Mouse (Mus musculus) layer of hippocampus, adult 2 months (tissue): ENCODE measurements around the gene Nubp2. TPM values are rescaled to one million over a fixed set of nuclear protein-coding genes. Genes with fewer than 3 reads are reported as not detected.

Experiments
- DNase-seq, 2 experiments: peaks; one replicate each; pipeline ENCODE4 v3.0.0; 2022; ENCODE audit warnings: low spot score in 2 of 2
- H3K27ac ChIP-seq: fragments of 200-600 bp; 2 replicates; pipeline ENCODE4 v1.8.1; 2022
- H3K4me3 ChIP-seq: fragments of 200-600 bp; 2 replicates; pipeline ENCODE4 v1.8.1; 2022; ENCODE audit warnings: mild to moderate bottlenecking
- CTCF ChIP-seq: fragments of 200-600 bp; conservative IDR thresholded peaks from 2 replicates; pipeline ENCODE4 v1.8.1; 2022; ENCODE audit warnings: antibody characterized with exemption, mild to moderate bottlenecking, moderate library complexity
- total RNA-seq, 2 experiments: library from RNA; stranded (reverse); gene quantifications; 2 replicates each; pipeline ENCODE4 v1.2.3; 2021

Gene Nubp2
- total RNA-seq, 2 experiments from 2014 or later, result 34.3 to 35.8 TPM

GRCm38 (mm10) chr17:24874405-24874745 is 11.8 kb downstream of the Nubp2 start:
- TF ChIP-seq CTCF, result no peak
- H3K27ac ChIP-seq, result no peak overlapping the region
- no peak for DNase-seq
- H3K4me3 ChIP-seq, result no peak overlapping the region

- H3K27ac ChIP-seq, result no peak overlapping the region
- no peak for TF ChIP-seq CTCF
- DNase-seq, result no peak
- no peak overlapping the region for H3K4me3 ChIP-seq
Measured at GRCm38 (mm10) chr17:24873695-24874404, 12.3 kb downstream of the Nubp2 start.

- TF ChIP-seq CTCF, result no peak
- DNase-seq, result peak in 1 of 2 experiments; percentile 49
- Histone ChIP-seq H3K27ac (peak overlapping the region; percentile 82), H3K4me3 (no peak overlapping the region)
Measured at GRCm38 (mm10) chr17:24867914-24868313, 18.2 kb downstream of the Nubp2 start.

- Histone ChIP-seq H3K4me3 (no peak within 1 kb of the TSS), H3K27ac (peak within 1 kb of the TSS; percentile 82; the same call in 1 of the 2 replicates)
- no peak for TF ChIP-seq CTCF
Measured at GRCm38 (mm10) chr17:24865776-24866175, 20.4 kb downstream of the Nubp2 start, which contains the start of gene Igfals. Igfals (plus strand) TSS chr17:24865997.

GRCm38 (mm10) chr17:24861785-24862184 is 24.4 kb downstream of the Nubp2 start:
- DNase-seq, result no peak
- TF ChIP-seq CTCF, result no peak
- H3K27ac ChIP-seq, result no peak overlapping the region
- H3K4me3 ChIP-seq, result no peak overlapping the region

More at GRCm38 (mm10) chr17:24865776-24866175, 20.4 kb downstream of the Nubp2 start, which contains the start of gene Igfals:
- no peak for DNase-seq

- no peak for TF ChIP-seq CTCF
- H3K27ac ChIP-seq, result no peak overlapping the region
- no peak overlapping the region for H3K4me3 ChIP-seq
- no peak for DNase-seq
Measured at GRCm38 (mm10) chr17:24860076-24860475, 26.1 kb downstream of the Nubp2 start.

GRCm38 (mm10) chr17:24858967-24859366 is 27.2 kb downstream of the Nubp2 start:
- H3K4me3 ChIP-seq, result no peak overlapping the region
- no peak for TF ChIP-seq CTCF
- peak; percentile 30 to 41 for DNase-seq
- H3K27ac ChIP-seq, result 0 out of 2 replicates have a peak overlapping the region, but pooled peaks have one; percentile 23

GRCm38 (mm10) chr17:24857831-24858470 is 28.2 kb downstream of the Nubp2 start:
- no peak overlapping the region for H3K27ac ChIP-seq
- no peak for TF ChIP-seq CTCF

GRCm38 (mm10) chr17:24856589-24856988 is 29.6 kb downstream of the Nubp2 start:
- Histone ChIP-seq H3K27ac (no peak overlapping the region), H3K4me3 (no peak overlapping the region)
- no peak for TF ChIP-seq CTCF
- no peak for DNase-seq

More at GRCm38 (mm10) chr17:24857831-24858470, 28.2 kb downstream of the Nubp2 start:
- no peak for DNase-seq
- no peak overlapping the region for H3K4me3 ChIP-seq

GRCm38 (mm10) chr17:24855838-24856464 is 30.2 kb downstream of the Nubp2 start:
- Histone ChIP-seq H3K27ac (no peak overlapping the region), H3K4me3 (no peak overlapping the region)
- no peak for TF ChIP-seq CTCF
- no peak for DNase-seq

GRCm38 (mm10) chr17:24851381-24852125 is 34.6 kb downstream of the Nubp2 start:
- Histone ChIP-seq H3K4me3 (peak overlapping the region; percentile 71), H3K27ac (peak overlapping the region; percentile 99; the same call in 1 of the 2 replicates)
- DNase-seq, result no peak
- no peak for TF ChIP-seq CTCF

GRCm38 (mm10) chr17:24850773-24851127 is 35.4 kb downstream of the Nubp2 start:
- no peak for DNase-seq
- peak overlapping the region; percentile 71 for H3K4me3 ChIP-seq
- no peak for TF ChIP-seq CTCF
- peak overlapping the region; percentile 99 for H3K27ac ChIP-seq
